Mouse (Mus musculus) CH12.LX (cell line): ENCODE measurements at regions not wholly inside any gene's neighbourhood (a gene's known extent, or its start where the extent isn't known, plus 50 kb on each side); places are given as distances from the start of the nearest gene placed in this dataset.

Experiments used
- DNase-seq: peaks from one replicate; pipeline ENCODE4 v3.0.0-alpha.2; 2013; ENCODE audit errors: extremely low read depth
- H3K27ac ChIP-seq: 2 replicates; pipeline ENCODE4 v1.5.1; 2012; ENCODE audit warnings: low read depth, mild to moderate bottlenecking, control low read depth, moderate library complexity; ENCODE audit not compliant: insufficient read depth
- H3K27me3 ChIP-seq: replicated peaks from 2 replicates; pipeline ENCODE3; 2012; ENCODE audit warnings: inconsistent platforms
- H3K36me3 ChIP-seq, 2 experiments: replicated peaks in 1 of 2; 2 replicates each; pipeline versions ENCODE3 to v1.6.1; 2012; ENCODE audit warnings: inconsistent platforms in 1 of 2, low read length in 1 of 2, mild to moderate bottlenecking in 1 of 2, mixed read lengths in 1 of 2, moderate library complexity in 1 of 2; ENCODE audit not compliant: control insufficient read depth in 1 of 2, insufficient read depth in 1 of 2
- H3K4me1 ChIP-seq, 2 experiments: 2 replicates each; pipeline ENCODE4 v1.6.1; 2012; ENCODE audit warnings: inconsistent platforms in 1 of 2, moderate library complexity in 1 of 2; ENCODE audit not compliant: insufficient read depth in 2 of 2, control insufficient read depth in 1 of 2
- H3K4me2 ChIP-seq: 2 replicates; pipeline ENCODE4 v1.6.1; 2012; ENCODE audit warnings: low read depth, mild to moderate bottlenecking, control low read depth; ENCODE audit not compliant: poor library complexity, insufficient read depth, severe bottlenecking
- H3K4me3 ChIP-seq, 3 experiments: fragments of 150-350 bp in 1 of 3; sonication (generic) in 1 of 3; replicated peaks in 1 of 3; 2 replicates each; pipeline versions ENCODE3 to v1.5.1; 2011 to 2012; ENCODE audit warnings: low read depth in 2 of 3, low read length in 2 of 3, mild to moderate bottlenecking in 2 of 3, moderate library complexity in 2 of 3, control low read depth in 1 of 3, improper control_type of control experiment in 1 of 3, inconsistent platforms in 1 of 3, mixed read lengths in 1 of 3; ENCODE audit not compliant: poor library complexity in 1 of 3
- H3K79me2 ChIP-seq: replicated peaks from 2 replicates; pipeline ENCODE4 v1.6.1; 2012; ENCODE audit warnings: mild to moderate bottlenecking, moderate library complexity; ENCODE audit not compliant: control insufficient read depth, poor library complexity, insufficient read depth, severe bottlenecking; ENCODE audit errors: extremely low read depth
- H3K9ac ChIP-seq: 2 replicates; pipeline ENCODE4 v1.6.1; 2012; ENCODE audit warnings: low read depth, mild to moderate bottlenecking, control low read depth, moderate library complexity; ENCODE audit not compliant: insufficient read depth
- H3K9me3 ChIP-seq: replicated peaks from 2 replicates; pipeline ENCODE3; 2012; ENCODE audit warnings: low read length, inconsistent platforms, mixed read lengths
- CHD2 ChIP-seq: IDR thresholded peaks from 2 replicates; pipeline ENCODE4 v1.6.1; 2011; ENCODE audit warnings: low read length, improper control_type of control experiment
- CTCF ChIP-seq, 2 experiments: IDR thresholded peaks in 1 of 2; conservative IDR thresholded peaks in 1 of 2; 2 replicates each; pipeline ENCODE4 v1.5.1; 2011 to 2012; ENCODE audit warnings: low read depth in 2 of 2, low read length in 2 of 2, improper control_type of control experiment in 1 of 2, inconsistent platforms in 1 of 2, mild to moderate bottlenecking in 1 of 2, moderate library complexity in 1 of 2
- E2F4 ChIP-seq: IDR thresholded peaks from 2 replicates; pipeline ENCODE4 v1.6.1; 2011; ENCODE audit warnings: low read depth, low read length, improper control_type of control experiment; ENCODE audit not compliant: insufficient replicate concordance
- ELF1 ChIP-seq: IDR thresholded peaks from 2 replicates; pipeline ENCODE4 v1.6.1; 2014; ENCODE audit warnings: low read depth, mild to moderate bottlenecking, inconsistent platforms, low read length, improper control_type of control experiment
- EP300 ChIP-seq: IDR thresholded peaks from 2 replicates; pipeline ENCODE4 v1.6.1; 2011; ENCODE audit warnings: low read length, improper control_type of control experiment
- GABPA ChIP-seq: IDR thresholded peaks from 2 replicates; pipeline ENCODE4 v1.6.1; 2012; ENCODE audit warnings: low read depth, low read length, improper control_type of control experiment, inconsistent platforms; ENCODE audit not compliant: insufficient replicate concordance
- HCFC1 ChIP-seq: IDR thresholded peaks from 2 replicates; pipeline ENCODE4 v1.6.1; 2012; ENCODE audit warnings: low read depth, mild to moderate bottlenecking, inconsistent platforms, low read length, improper control_type of control experiment
- IRF4 ChIP-seq: IDR thresholded peaks from 2 replicates; pipeline ENCODE4 v1.6.1; 2014; ENCODE audit warnings: low read depth, mild to moderate bottlenecking, inconsistent platforms, low read length, improper control_type of control experiment
- KAT2A ChIP-seq: IDR thresholded peaks from 2 replicates; pipeline ENCODE4 v1.6.1; 2012; ENCODE audit warnings: low read length, improper control_type of control experiment, inconsistent platforms; ENCODE audit not compliant: insufficient replicate concordance
- MAX ChIP-seq: IDR thresholded peaks from 2 replicates; pipeline ENCODE4 v1.6.1; 2011; ENCODE audit warnings: low read length, improper control_type of control experiment
- MYC ChIP-seq: IDR thresholded peaks from 2 replicates; pipeline ENCODE4 v1.6.1; 2011; ENCODE audit warnings: low read depth, mild to moderate bottlenecking, improper control_type of control experiment, low read length
- NRF1 ChIP-seq: IDR thresholded peaks from 2 replicates; pipeline ENCODE4 v1.6.1; 2014; ENCODE audit warnings: low read depth, mild to moderate bottlenecking, inconsistent platforms, low read length, improper control_type of control experiment, moderate library complexity
- PAX5 ChIP-seq: IDR thresholded peaks from 2 replicates; pipeline ENCODE4 v1.6.1; 2012; ENCODE audit warnings: low read length, inconsistent platforms, mixed read lengths
- POLR2A ChIP-seq: IDR thresholded peaks from 2 replicates; pipeline ENCODE4 v1.6.1; 2011; ENCODE audit warnings: low read depth, mild to moderate bottlenecking, improper control_type of control experiment, low read length
- RAD21 ChIP-seq: IDR thresholded peaks from 2 replicates; pipeline ENCODE4 v1.6.1; 2011; ENCODE audit warnings: low read depth, mild to moderate bottlenecking, low read length, improper control_type of control experiment, moderate library complexity
- RCOR1 ChIP-seq: conservative IDR thresholded peaks from 2 replicates; pipeline ENCODE4 v1.6.1; 2012; ENCODE audit warnings: low read depth, mild to moderate bottlenecking, inconsistent platforms, low read length, improper control_type of control experiment
- SIN3A ChIP-seq: IDR thresholded peaks from 2 replicates; pipeline ENCODE4 v1.6.1; 2012; ENCODE audit warnings: low read length, improper control_type of control experiment, inconsistent platforms
- SMC3 ChIP-seq: IDR thresholded peaks from 2 replicates; pipeline ENCODE4 v1.6.1; 2011; ENCODE audit warnings: low read depth, low read length, improper control_type of control experiment
- TBP ChIP-seq: conservative IDR thresholded peaks from 2 replicates; pipeline ENCODE4 v1.6.1; 2011; ENCODE audit warnings: low read depth, low read length, improper control_type of control experiment
- TCF12 ChIP-seq: IDR thresholded peaks from 2 replicates; pipeline ENCODE4 v1.6.1; 2014; ENCODE audit warnings: low read depth, mild to moderate bottlenecking, inconsistent platforms, low read length, improper control_type of control experiment
- USF1 ChIP-seq: IDR thresholded peaks from 2 replicates; pipeline ENCODE4 v1.6.1; 2014; ENCODE audit warnings: low read depth, mild to moderate bottlenecking, inconsistent platforms, low read length, improper control_type of control experiment
- ZC3H11A ChIP-seq: IDR thresholded peaks from 2 replicates; pipeline ENCODE4 v1.6.1; 2012; ENCODE audit warnings: low read depth, mild to moderate bottlenecking, inconsistent platforms, low read length, improper control_type of control experiment
- ZMIZ1 ChIP-seq: IDR thresholded peaks from 2 replicates; pipeline ENCODE4 v1.6.1; 2012; ENCODE audit warnings: low read depth, mild to moderate bottlenecking, inconsistent platforms, low read length, improper control_type of control experiment
- dilution Hi-C: fragments of 300-500 bp; cut with MboI; formaldehyde crosslinking; loops from 2 replicates; pipeline ENCODE4 v1.14.3; 2020; ENCODE audit warnings: low sequenced_read_pairs; ENCODE audit not compliant: extremely low pct_unique_long_range_greater_than_20kb, extremely low pct_ligation_motif_present
- in situ Hi-C: fragments of 300-500 bp; cut with MboI; formaldehyde crosslinking; loops from 3 replicates; pipeline ENCODE4 v1.14.3; 2019; ENCODE audit warnings: low sequenced_read_pairs, low pct_ligation_motif_present, low pct_unique_long_range_greater_than_20kb, mixed read lengths

GRCm38 (mm10) chr7:37832322-37832721 is 58.9 kb upstream of the Zfp536 start:
- H3K4me3 ChIP-seq, result no peak overlapping the region
- H3K36me3 ChIP-seq, result no peaks in the 10 kb centered on the region
- H3K79me2 ChIP-seq, result no peaks in the 10 kb centered on the region
- in situ Hi-C loops, result no loop called here
- dilution Hi-C loops, result no loop called here
- peaks cover 53% of the 10 kb centered on the region for H3K9me3 ChIP-seq
- H3K4me2 ChIP-seq, result no peak overlapping the region
- H3K27me3 ChIP-seq, result no peaks in the 10 kb centered on the region
- TF ChIP-seq SMC3 (no peak), EP300 (no peak), TBP (no peak), IRF4 (no peak), CTCF (conservative IDR thresholded peaks at IDR 0.05 in 1 of 2, IDR thresholded peaks at IDR 0.05 in 1 of 2; ENCODE audit: low read depth in 2 of 2, low read length in 2 of 2) (no peak), NRF1 (no peak), SIN3A (no peak), MAX (no peak), ZMIZ1 (no peak), POLR2A (no peak)
- TF ChIP-seq, all 38 proteins: peak for 0
- Histone ChIP-seq H3K27ac (no peak overlapping the region), H3K4me1 (no peaks in the 10 kb centered on the region), H3K9ac (no peak overlapping the region)
- no peak for DNase-seq

GRCm38 (mm10) chr7:37825766-37826165 is 52.3 kb upstream of the Zfp536 start:
- H3K4me3 ChIP-seq, result no peak overlapping the region
- H3K9ac ChIP-seq, result no peak overlapping the region
- DNase-seq, result no peak
- TF ChIP-seq E2F4 (no peak), PAX5 (no peak), MYC (no peak), KAT2A (no peak), TBP (no peak), GABPA (no peak), HCFC1 (no peak), ELF1 (no peak), CHD2 (no peak), POLR2A (no peak), SIN3A (no peak), ZC3H11A (no peak), SMC3 (no peak), NRF1 (no peak), MAX (no peak), USF1 (no peak), RAD21 (no peak), RCOR1 (no peak), TCF12 (no peak)
- no peak overlapping the region for H3K4me2 ChIP-seq
- no peaks in the 10 kb centered on the region for H3K27me3 ChIP-seq
- H3K27ac ChIP-seq, result no peak overlapping the region
- no peaks in the 10 kb centered on the region for H3K79me2 ChIP-seq
- in situ Hi-C loops, result no loop called here
- no peaks in the 10 kb centered on the region for H3K36me3 ChIP-seq
- H3K9me3 ChIP-seq, result peaks cover 51% of the 10 kb centered on the region
- H3K4me1 ChIP-seq, result no peaks in the 10 kb centered on the region
- dilution Hi-C loops, result no loop called here
